Mouse (Mus musculus) stomach, embryonic 15.5 days (tissue): ENCODE measurements around the gene Crisp1. TPM values are rescaled to one million over a fixed set of nuclear protein-coding genes. Genes with fewer than 3 reads are reported as not detected.

Experiments used
- ATAC-seq: fragments of 200-750 bp; cut with Nextera tagmentation; 2 replicates; pipeline ENCODE4 v1.8.0; 2017; ENCODE audit warnings: low read depth, moderate number of reproducible peaks, moderate TSS enrichment; ENCODE audit not compliant: insufficient read depth, low FRiP score
- H3K27ac ChIP-seq: fragments of 300-500 bp; sonication (generic); 2 replicates; pipeline ENCODE4 v1.5.1; 2015; ENCODE audit warnings: mild to moderate bottlenecking, inconsistent platforms
- H3K27me3 ChIP-seq: fragments of 300-500 bp; sonication (generic); replicated peaks from 2 replicates; pipeline ENCODE4 v1.6.1; 2015; ENCODE audit warnings: inconsistent platforms
- H3K36me3 ChIP-seq: fragments of 300-500 bp; sonication (generic); 2 replicates; pipeline ENCODE4 v1.6.1; 2015; ENCODE audit warnings: inconsistent platforms
- H3K4me1 ChIP-seq: fragments of 300-500 bp; sonication (generic); 2 replicates; pipeline ENCODE4 v1.6.1; 2015; ENCODE audit warnings: inconsistent platforms
- H3K4me2 ChIP-seq: fragments of 300-500 bp; sonication (generic); 2 replicates; pipeline ENCODE4 v1.6.1; 2015; ENCODE audit warnings: mild to moderate bottlenecking, inconsistent platforms
- H3K4me3 ChIP-seq: fragments of 300-500 bp; sonication (generic); replicated peaks from 2 replicates; pipeline ENCODE4 v1.5.1; 2015; ENCODE audit warnings: inconsistent platforms
- H3K9ac ChIP-seq: fragments of 300-500 bp; sonication (generic); 2 replicates; pipeline ENCODE4 v1.6.1; 2015; ENCODE audit warnings: inconsistent platforms
- H3K9me3 ChIP-seq: fragments of 300-500 bp; sonication (generic); 2 replicates; pipeline ENCODE4 v1.6.1; 2016; ENCODE audit warnings: inconsistent platforms
- WGBS: fragments of 180-500 bp; shearing (Covaris S2); methylation state at CpG from one replicate; pipeline ENCODE4 v1.1.7; 2015; 5-methylcytosine and 5-hydroxymethylcytosine counted together
- polyA plus RNA-seq: library from polyadenylated mRNA; unstranded; fragments of >200 nt; fragmentation: Nextera tagmentation; extraction: Ambion mirVana; gene quantifications from 2 replicates; pipeline ENCODE4 v1.2.1, GENCODE M21; 2015

Crisp1 gene
- 0.09 TPM in 1 of 2 replicates, not detected in the other for polyA plus RNA-seq

- WGBS, result 79% methylated on average over 2 of the region's 2 CpGs
- no peak for ATAC-seq
Measured at GRCm38 (mm10) chr17:40319062-40319461, at the start of gene Crisp1. Gene Crisp1 (minus strand): TSS chr17:40319207.

DNA sequence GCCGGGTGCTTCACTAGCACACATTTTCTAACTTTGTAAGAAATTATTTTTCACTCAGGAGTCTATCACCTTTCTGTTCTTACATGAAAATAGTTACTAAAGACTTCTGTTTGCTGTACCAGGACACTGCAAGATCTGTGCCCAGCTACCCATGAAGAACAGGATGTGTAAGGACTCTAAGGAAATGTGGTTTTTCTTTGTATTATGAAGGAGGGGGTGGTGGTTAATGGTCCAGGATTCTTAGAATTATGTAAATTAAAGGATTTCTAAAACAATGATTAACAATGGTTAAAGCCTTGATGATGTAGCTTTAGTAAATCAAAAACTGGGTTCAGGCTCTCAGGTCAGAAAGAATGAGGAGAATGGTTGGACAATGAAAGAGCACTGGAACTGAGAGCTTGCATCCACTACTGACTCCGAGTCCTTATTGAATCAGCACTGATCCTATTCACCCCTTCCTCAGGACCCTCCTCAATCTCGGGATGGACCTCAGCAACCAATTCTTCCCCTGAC is 23.5 kb upstream of the Crisp1 start:
- H3K4me1 ChIP-seq, result no peaks in the 10 kb centered on the region
- no peak overlapping the region for H3K4me3 ChIP-seq
- no peaks in the 10 kb centered on the region for H3K27me3 ChIP-seq
- no peak overlapping the region for H3K4me2 ChIP-seq
- no peaks in the 10 kb centered on the region for H3K9me3 ChIP-seq
- ATAC-seq, result no peak
- 68% methylated on average over 3 of the region's 3 CpGs for WGBS
- no peaks in the 10 kb centered on the region for H3K36me3 ChIP-seq
- H3K27ac ChIP-seq, result no peak overlapping the region
- no peak overlapping the region for H3K9ac ChIP-seq

More at GRCm38 (mm10) chr17:40319062-40319461, at the start of gene Crisp1:
- H3K4me2 ChIP-seq, result no peak within 1 kb of the TSS
- no peaks in the 10 kb centered on the region for H3K36me3 ChIP-seq
- H3K9me3 ChIP-seq, result no peaks in the 10 kb centered on the region
- no peaks in the 10 kb centered on the region for H3K27me3 ChIP-seq
- no peaks in the 10 kb centered on the region for H3K4me1 ChIP-seq
- no peak within 1 kb of the TSS for H3K4me3 ChIP-seq
- no peak within 1 kb of the TSS for H3K27ac ChIP-seq
- H3K9ac ChIP-seq, result no peak within 1 kb of the TSS

- 69% methylated on average over 2 of the region's 2 CpGs for WGBS
- no peaks in the 10 kb centered on the region for H3K4me1 ChIP-seq
Measured at GRCm38 (mm10) chr17:40285435-40285834, 33.6 kb downstream of the Crisp1 start.

DNA sequence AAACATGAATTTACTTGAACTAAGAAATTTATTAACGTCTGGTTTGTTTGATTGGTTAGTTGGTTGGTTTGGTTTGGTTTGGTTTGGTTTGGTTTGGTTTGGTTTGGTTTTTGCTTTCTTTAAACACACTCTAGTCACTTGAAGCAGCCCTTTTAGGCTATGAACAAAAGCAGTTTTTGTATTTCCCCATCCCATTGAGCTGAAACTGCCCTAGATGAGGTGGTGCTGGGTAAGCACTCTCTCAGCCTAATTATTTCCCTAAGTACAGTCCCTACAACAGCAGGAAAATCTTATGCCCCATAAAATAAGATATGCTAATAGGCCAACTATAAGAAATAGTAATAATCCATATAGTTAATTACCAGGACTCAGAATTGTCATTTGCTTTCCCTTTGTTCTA is 43.5 kb downstream of the Crisp1 start:
- 64% methylated on average over 1 of the region's 1 CpGs for WGBS
- Histone ChIP-seq H3K27me3 (no peaks in the 10 kb centered on the region), H3K36me3 (no peaks in the 10 kb centered on the region), H3K4me2 (no peak overlapping the region), H3K9ac (no peak overlapping the region), H3K4me1 (no peaks in the 10 kb centered on the region), H3K9me3 (no peaks in the 10 kb centered on the region), H3K27ac (no peak overlapping the region), H3K4me3 (no peak overlapping the region)
- ATAC-seq, result no peak

More at GRCm38 (mm10) chr17:40285435-40285834, 33.6 kb downstream of the Crisp1 start:
- Histone ChIP-seq H3K9me3 (no peaks in the 10 kb centered on the region), H3K36me3 (no peaks in the 10 kb centered on the region), H3K27ac (no peak overlapping the region), H3K27me3 (no peaks in the 10 kb centered on the region), H3K9ac (no peak overlapping the region), H3K4me3 (no peak overlapping the region), H3K4me2 (no peak overlapping the region)
- no peak for ATAC-seq

DNA sequence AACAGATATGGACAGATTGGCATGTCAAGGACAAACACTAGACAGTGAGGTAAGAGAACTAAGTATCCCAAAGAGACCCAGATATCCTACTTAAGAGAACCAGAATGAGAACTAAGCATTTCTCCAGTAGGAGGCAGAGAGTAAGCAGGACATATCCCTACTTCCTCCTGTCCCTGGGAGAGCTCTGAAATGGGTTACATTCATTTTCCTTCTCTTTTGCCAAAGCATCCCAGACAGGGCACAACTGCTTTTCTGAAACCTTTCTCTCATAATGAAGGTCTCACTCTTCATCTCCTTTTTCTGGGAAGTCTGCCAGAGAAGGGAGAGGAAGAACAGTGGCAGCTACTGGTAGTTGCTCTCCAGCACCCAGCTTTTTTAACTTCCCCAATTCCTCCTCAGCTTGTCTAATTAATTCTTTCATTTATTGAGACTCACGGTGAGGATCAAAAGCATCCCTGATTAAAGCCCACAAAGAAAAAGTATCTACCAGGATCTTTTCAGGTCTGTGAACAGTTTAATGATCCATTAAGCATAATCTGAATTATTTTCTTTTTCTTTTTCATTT is 44.0 kb downstream of the Crisp1 start:
- Histone ChIP-seq H3K27ac (no peak overlapping the region), H3K27me3 (no peaks in the 10 kb centered on the region), H3K4me2 (no peak overlapping the region), H3K36me3 (no peaks in the 10 kb centered on the region), H3K9me3 (no peaks in the 10 kb centered on the region), H3K4me1 (no peaks in the 10 kb centered on the region), H3K4me3 (no peak overlapping the region), H3K9ac (no peak overlapping the region)
- no peak for ATAC-seq
- WGBS, result 69% methylated on average over 1 of the region's 1 CpGs

GRCm38 (mm10) chr17:40252487-40252886 is 66.5 kb downstream of the Crisp1 start:
- no peak for ATAC-seq
- H3K4me1 ChIP-seq, result no peaks in the 10 kb centered on the region
- H3K9ac ChIP-seq, result no peak overlapping the region
- no peak overlapping the region for H3K4me2 ChIP-seq
- no peaks in the 10 kb centered on the region for H3K9me3 ChIP-seq
- H3K4me3 ChIP-seq, result no peak overlapping the region
- no peaks in the 10 kb centered on the region for H3K27me3 ChIP-seq
- no peaks in the 10 kb centered on the region for H3K36me3 ChIP-seq
- WGBS, result 78% methylated on average over 1 of the region's 1 CpGs
- no peak overlapping the region for H3K27ac ChIP-seq

Other genes starting within 250 kb of the Crisp1 start
- gene AC192777.2, start 223.8 kb downstream of the Crisp1 start, polyA plus RNA-seq, result not detected in 2 replicates
- gene Pgk2, start 110.6 kb downstream of the Crisp1 start, polyA plus RNA-seq, result not detected in 2 replicates
- not detected in 2 replicates for gene Crisp3, start 76.9 kb downstream of the Crisp1 start, polyA plus RNA-seq
- 0.37 and 0.39 TPM in 2 replicates for gene Esp8, start 200.8 kb upstream of the Crisp1 start, polyA plus RNA-seq
- gene Esp6, start 242.3 kb upstream of the Crisp1 start, polyA plus RNA-seq, result not detected in 2 replicates